Mouse (Mus musculus): ENCODE results near the gene Dtnb. TPM values are rescaled to one million over a fixed set of nuclear protein-coding genes. Genes with fewer than 3 reads are reported as not detected.

Gene Dtnb
- total and polyA plus RNA-seq, 2 experiments: 11.7 to 35.6 TPM

DNA sequence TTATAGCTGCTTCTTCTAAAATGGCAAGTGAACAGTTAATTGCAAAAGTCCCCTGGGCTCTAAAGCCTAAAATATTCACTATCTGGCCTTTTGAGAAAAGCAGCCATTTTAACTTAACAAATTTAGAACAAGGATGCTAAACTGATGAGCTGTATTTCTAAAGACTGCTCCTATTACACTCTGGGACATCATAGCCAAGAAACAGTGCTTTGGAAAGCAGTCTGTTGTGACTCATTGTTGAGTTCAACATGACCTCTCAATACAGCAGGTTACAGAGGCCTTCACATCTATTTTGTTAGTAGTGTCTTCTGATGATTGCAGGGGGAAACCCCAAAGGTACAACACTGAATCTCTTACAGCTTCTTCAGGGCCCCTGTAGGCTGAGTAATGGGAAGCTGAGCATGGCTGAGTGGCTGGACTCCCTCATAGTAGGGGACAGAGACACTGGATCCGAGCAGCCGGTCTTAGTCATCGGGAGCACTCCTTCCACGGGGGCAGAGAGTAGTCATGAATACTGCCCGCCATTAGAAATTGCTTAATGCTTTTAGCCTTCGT is 157.4 kb downstream of the Dtnb start:
- no peaks in the 10 kb centered on the region for H3K4me1 ChIP-seq (ENCODE audit: control insufficient read depth, insufficient read depth, low read length)
- H3K36me3 ChIP-seq (ENCODE audit: control insufficient read depth, insufficient read depth, low read length): peaks cover under 1% of the 10 kb centered on the region; the same call in 1 of the 2 replicates
- no peaks in the 10 kb centered on the region for H3K79me2 ChIP-seq (ENCODE audit: control insufficient read depth, insufficient read depth, low read length)
- no peak overlapping the region for H3K9ac ChIP-seq (ENCODE audit: low read depth, low read length)
- H3K27ac ChIP-seq (replicated peaks; ENCODE audit: insufficient read depth, low read depth, low read length): no peak overlapping the region
- H3K4me3 ChIP-seq (ENCODE audit: insufficient read depth, low read depth, low read length): no peak overlapping the region
- H3K27me3 ChIP-seq (ENCODE audit: control insufficient read depth, insufficient read depth, low read length): no peaks in the 10 kb centered on the region
- WGBS: 90% methylated on average over 6 of the region's 6 CpGs
- TF ChIP-seq CTCF (IDR thresholded peaks at IDR 0.05; ENCODE audit: low read depth, low read length) (no peak), POLR2A (IDR thresholded peaks at IDR 0.05; ENCODE audit: extremely low read depth, insufficient read depth, low read length) (no peak)
- DNase-seq (ENCODE audit: extremely low read depth, low read depth, low spot score): no peak

DNA sequence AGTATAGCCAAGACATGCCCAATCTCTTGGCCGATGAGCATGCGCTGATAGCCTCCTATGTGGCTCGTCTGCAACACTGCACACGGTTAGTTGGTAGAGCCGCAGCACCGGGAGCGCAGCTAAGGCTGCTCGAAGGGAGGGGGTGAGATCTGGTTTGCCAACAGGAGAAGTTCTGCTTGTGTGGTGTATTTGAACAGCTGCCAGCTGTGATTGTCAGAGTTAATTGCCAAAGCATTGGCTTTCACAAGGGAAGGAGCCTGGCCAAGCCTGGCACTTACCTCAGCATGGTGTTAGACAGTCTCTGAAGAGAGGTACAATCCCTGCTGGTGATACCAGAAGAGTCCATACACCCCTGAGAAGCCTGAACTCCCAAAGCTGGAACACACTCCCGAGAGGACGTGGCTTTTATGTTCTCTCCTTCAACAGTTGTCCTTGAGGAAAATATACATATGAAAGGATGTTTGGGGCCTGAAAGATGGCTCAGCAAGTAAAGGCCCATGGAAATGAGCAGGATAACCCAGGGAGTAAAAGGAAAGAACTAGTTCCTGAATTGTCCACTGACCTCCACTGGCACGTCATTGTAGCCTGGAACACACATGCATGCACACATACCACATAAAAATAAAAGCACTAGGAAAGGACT is 160.6 kb downstream of the Dtnb start:
- Histone ChIP-seq H3K4me1 (ENCODE audit: control insufficient read depth, insufficient read depth, low read length) (no peaks in the 10 kb centered on the region), H3K27ac (replicated peaks; ENCODE audit: insufficient read depth, low read depth, low read length) (no peak overlapping the region), H3K9ac (ENCODE audit: low read depth, low read length) (no peak overlapping the region), H3K27me3 (ENCODE audit: control insufficient read depth, insufficient read depth, low read length) (no peaks in the 10 kb centered on the region), H3K36me3 (ENCODE audit: control insufficient read depth, insufficient read depth, low read length) (peaks cover 3% of the 10 kb centered on the region; the same call in 1 of the 2 replicates), H3K4me3 (ENCODE audit: insufficient read depth, low read depth, low read length) (no peak overlapping the region), H3K79me2 (ENCODE audit: control insufficient read depth, insufficient read depth, low read length) (no peaks in the 10 kb centered on the region)
- WGBS: 82% methylated on average over 11 of the region's 11 CpGs
- no peak for DNase-seq (ENCODE audit: extremely low read depth, low read depth, low spot score)
- no peak for TF ChIP-seq POLR2A (IDR thresholded peaks at IDR 0.05; ENCODE audit: extremely low read depth, insufficient read depth, low read length)

DNA sequence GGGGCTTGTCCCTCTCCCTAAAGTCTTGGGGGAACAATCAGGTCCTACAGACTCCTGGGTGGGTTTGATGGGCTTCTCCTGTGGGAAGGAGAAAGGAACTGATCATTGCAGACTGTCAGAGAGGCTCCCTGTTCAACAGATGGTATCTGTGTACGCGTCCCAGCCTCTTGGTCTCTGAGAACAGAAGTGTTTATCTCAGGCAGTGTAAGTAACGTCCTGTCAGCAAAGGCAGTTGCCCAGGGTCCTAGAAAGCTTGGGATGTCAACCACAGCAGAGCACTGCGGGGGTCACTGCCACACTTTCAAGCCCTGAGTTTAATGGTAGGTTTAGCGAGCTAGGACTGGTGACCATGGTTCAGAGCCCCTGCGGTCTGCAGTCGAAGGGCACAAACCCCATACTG is 161.1 kb downstream of the Dtnb start:
- no peak for DNase-seq (ENCODE audit: extremely low read depth, low read depth, low spot score)
- H3K4me1 ChIP-seq (ENCODE audit: control insufficient read depth, insufficient read depth, low read length): no peaks in the 10 kb centered on the region
- H3K36me3 ChIP-seq (ENCODE audit: control insufficient read depth, insufficient read depth, low read length): peaks cover 3% of the 10 kb centered on the region; the same call in 1 of the 2 replicates
- WGBS: 83% methylated on average over 7 of the region's 7 CpGs
- TF ChIP-seq POLR2A (IDR thresholded peaks at IDR 0.05; ENCODE audit: extremely low read depth, insufficient read depth, low read length) (no peak), CTCF (IDR thresholded peaks at IDR 0.05; ENCODE audit: low read depth, low read length) (no peak)
- H3K4me3 ChIP-seq (ENCODE audit: insufficient read depth, low read depth, low read length): no peak overlapping the region
- H3K79me2 ChIP-seq (ENCODE audit: control insufficient read depth, insufficient read depth, low read length): no peaks in the 10 kb centered on the region
- H3K27ac ChIP-seq (replicated peaks; ENCODE audit: insufficient read depth, low read depth, low read length): no peak overlapping the region
- no peak overlapping the region for H3K9ac ChIP-seq (ENCODE audit: low read depth, low read length)
- H3K27me3 ChIP-seq (ENCODE audit: control insufficient read depth, insufficient read depth, low read length): no peaks in the 10 kb centered on the region

DNA sequence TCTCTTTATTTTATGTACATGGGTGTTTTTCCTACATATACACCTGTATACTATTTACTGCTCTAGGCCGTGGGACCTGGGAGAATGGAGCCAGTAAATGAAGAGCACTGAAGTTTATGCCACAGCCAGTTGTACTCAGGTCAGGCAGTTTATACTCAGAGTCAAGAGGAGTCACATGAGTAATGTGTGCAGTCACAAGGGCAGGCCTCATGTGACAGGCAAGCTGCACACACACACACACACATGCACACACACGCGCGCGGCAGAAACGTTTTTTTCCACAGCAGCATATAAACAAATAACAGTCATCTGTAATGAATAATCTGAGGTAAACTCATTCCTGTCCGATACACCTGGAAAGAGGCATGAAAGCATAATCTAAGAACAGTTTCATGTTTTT is 164.8 kb downstream of the Dtnb start:
- DNase-seq (ENCODE audit: extremely low read depth, low read depth, low spot score): no peak
- Histone ChIP-seq H3K4me1 (ENCODE audit: control insufficient read depth, insufficient read depth, low read length) (no peaks in the 10 kb centered on the region; the same call in 1 of the 2 replicates), H3K27me3 (ENCODE audit: control insufficient read depth, insufficient read depth, low read length) (no peaks in the 10 kb centered on the region), H3K79me2 (ENCODE audit: control insufficient read depth, insufficient read depth, low read length) (no peaks in the 10 kb centered on the region), H3K9ac (ENCODE audit: low read depth, low read length) (no peak overlapping the region), H3K4me3 (ENCODE audit: insufficient read depth, low read depth, low read length) (no peak overlapping the region), H3K36me3 (ENCODE audit: control insufficient read depth, insufficient read depth, low read length) (peaks cover 3% of the 10 kb centered on the region; the same call in 1 of the 2 replicates), H3K27ac (replicated peaks; ENCODE audit: insufficient read depth, low read depth, low read length) (no peak overlapping the region)
- WGBS: 90% methylated on average over 7 of the region's 7 CpGs
- TF ChIP-seq POLR2A (IDR thresholded peaks at IDR 0.05; ENCODE audit: extremely low read depth, insufficient read depth, low read length) (no peak), CTCF (IDR thresholded peaks at IDR 0.05; ENCODE audit: low read depth, low read length) (no peak)

DNA sequence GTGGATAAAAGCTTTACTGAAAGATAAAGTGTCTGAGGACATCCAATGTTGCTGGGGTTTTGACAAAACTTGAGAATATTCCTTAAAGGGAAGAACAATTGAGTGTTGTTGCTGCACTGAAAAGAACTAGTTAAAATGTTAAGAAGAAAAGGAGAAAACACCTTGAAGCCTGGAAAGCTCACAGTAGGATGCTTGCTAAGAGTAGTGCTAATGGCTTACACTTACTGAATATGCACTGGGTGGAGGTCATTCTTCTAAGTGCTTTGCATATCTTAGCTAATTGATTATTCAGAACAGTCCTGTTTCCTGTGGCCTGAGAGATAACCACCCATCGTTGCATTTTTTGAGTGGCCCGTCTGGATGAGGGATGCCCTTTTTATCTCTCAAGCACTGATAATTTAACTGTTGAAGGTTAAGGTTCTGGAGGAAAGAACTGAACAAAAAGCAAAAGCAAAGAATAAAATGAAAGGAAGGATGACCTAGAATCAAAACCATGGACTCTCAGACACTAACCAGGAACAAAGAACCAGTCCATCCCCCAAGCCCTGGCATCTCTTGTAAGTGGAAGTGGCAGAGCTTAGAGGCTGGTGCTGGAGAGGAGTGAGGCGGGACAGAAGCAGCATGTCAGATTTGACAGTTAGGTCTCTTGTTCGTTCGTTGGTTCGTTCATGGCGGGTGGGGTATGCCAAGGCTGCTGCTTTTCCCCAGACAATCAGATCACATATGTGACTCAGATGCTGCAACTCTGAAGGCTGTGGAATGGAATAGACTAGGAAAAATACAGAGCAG is 166.8 kb downstream of the Dtnb start:
- no peak for DNase-seq (ENCODE audit: extremely low read depth, low read depth, low spot score)

More for the DNA sequence above, 166.8 kb downstream of the Dtnb start:
- no peak for TF ChIP-seq CTCF (IDR thresholded peaks at IDR 0.05; ENCODE audit: low read depth, low read length)
- no peak for TF ChIP-seq POLR2A (IDR thresholded peaks at IDR 0.05; ENCODE audit: extremely low read depth, insufficient read depth, low read length)
- H3K9ac ChIP-seq (ENCODE audit: low read depth, low read length): no peak overlapping the region
- H3K27me3 ChIP-seq (ENCODE audit: control insufficient read depth, insufficient read depth, low read length): no peaks in the 10 kb centered on the region
- H3K27ac ChIP-seq (replicated peaks; ENCODE audit: insufficient read depth, low read depth, low read length): no peak overlapping the region
- no peaks in the 10 kb centered on the region for H3K79me2 ChIP-seq (ENCODE audit: control insufficient read depth, insufficient read depth, low read length)
- no peak overlapping the region for H3K4me3 ChIP-seq (ENCODE audit: insufficient read depth, low read depth, low read length)
- peaks cover 3% of the 10 kb centered on the region; the same call in 1 of the 2 replicates for H3K36me3 ChIP-seq (ENCODE audit: control insufficient read depth, insufficient read depth, low read length)
- WGBS: 61% methylated on average over 7 of the region's 7 CpGs
- no peaks in the 10 kb centered on the region; the same call in 1 of the 2 replicates for H3K4me1 ChIP-seq (ENCODE audit: control insufficient read depth, insufficient read depth, low read length)

Measured in liver, adult 2 months (tissue).